Mouse (Mus musculus) midbrain, embryonic 16.5 days (tissue): ENCODE measurements around the gene Gm6588. TPM values are rescaled to one million over a fixed set of nuclear protein-coding genes. Genes with fewer than 3 reads are reported as not detected.

Source experiments
- ATAC-seq: fragments of 200-750 bp; cut with Nextera tagmentation; 2 replicates; pipeline ENCODE4 v1.8.0; 2017; ENCODE audit warnings: moderate TSS enrichment
- H3K27ac ChIP-seq: fragments of 300-500 bp; sonication (generic); 2 replicates; pipeline ENCODE4 v1.5.1; 2014; ENCODE audit warnings: mild to moderate bottlenecking, low read length, mixed read lengths
- H3K27me3 ChIP-seq: fragments of 300-500 bp; sonication (generic); 2 replicates; pipeline ENCODE4 v1.6.1; 2014; ENCODE audit warnings: low read depth, low read length, mixed read lengths; ENCODE audit not compliant: control insufficient read depth, insufficient read depth
- H3K36me3 ChIP-seq: fragments of 300-500 bp; sonication (generic); 2 replicates; pipeline ENCODE4 v1.6.1; 2014; ENCODE audit warnings: mild to moderate bottlenecking, low read length, moderate library complexity, mixed read lengths; ENCODE audit not compliant: control insufficient read depth, insufficient read depth
- H3K4me1 ChIP-seq: fragments of 300-500 bp; sonication (generic); 2 replicates; pipeline ENCODE4 v1.6.1; 2014; ENCODE audit warnings: mild to moderate bottlenecking, low read length, mixed read lengths; ENCODE audit not compliant: control insufficient read depth, insufficient read depth
- H3K4me2 ChIP-seq: fragments of 300-500 bp; sonication (generic); 2 replicates; pipeline ENCODE4 v1.6.1; 2014; ENCODE audit warnings: mild to moderate bottlenecking, low read length, mixed read lengths
- H3K4me3 ChIP-seq: fragments of 300-500 bp; sonication (generic); 2 replicates; pipeline ENCODE4 v1.5.1; 2014; ENCODE audit warnings: low read depth, mild to moderate bottlenecking, low read length, moderate library complexity, mixed read lengths
- H3K9ac ChIP-seq: fragments of 300-500 bp; sonication (generic); 2 replicates; pipeline ENCODE4 v1.6.1; 2014; ENCODE audit warnings: low read depth, low read length, mixed read lengths
- H3K9me3 ChIP-seq: fragments of 300-500 bp; sonication (generic); replicated peaks from 2 replicates; pipeline ENCODE4 v1.6.1; 2014; ENCODE audit warnings: mild to moderate bottlenecking, low read length, mixed read lengths; ENCODE audit not compliant: control insufficient read depth, poor library complexity, severe bottlenecking
- WGBS: fragments of 180-500 bp; shearing (Covaris S2); extraction: QIAGEN DNeasy Blood & Tissue Kit; methylation state at CpG from one replicate; pipeline ENCODE4 v1.1.7; 2014; 5-methylcytosine and 5-hydroxymethylcytosine counted together
- polyA plus RNA-seq: library from polyadenylated mRNA; unstranded; fragments of >200 nt; fragmentation: Nextera tagmentation; extraction: Ambion mirVana; gene quantifications from 2 replicates; pipeline ENCODE4 v1.2.1, GENCODE M21; 2015

Gene Gm6588
- polyA plus RNA-seq, 1 experiment from 2014 or later: 1.0 TPM

DNA sequence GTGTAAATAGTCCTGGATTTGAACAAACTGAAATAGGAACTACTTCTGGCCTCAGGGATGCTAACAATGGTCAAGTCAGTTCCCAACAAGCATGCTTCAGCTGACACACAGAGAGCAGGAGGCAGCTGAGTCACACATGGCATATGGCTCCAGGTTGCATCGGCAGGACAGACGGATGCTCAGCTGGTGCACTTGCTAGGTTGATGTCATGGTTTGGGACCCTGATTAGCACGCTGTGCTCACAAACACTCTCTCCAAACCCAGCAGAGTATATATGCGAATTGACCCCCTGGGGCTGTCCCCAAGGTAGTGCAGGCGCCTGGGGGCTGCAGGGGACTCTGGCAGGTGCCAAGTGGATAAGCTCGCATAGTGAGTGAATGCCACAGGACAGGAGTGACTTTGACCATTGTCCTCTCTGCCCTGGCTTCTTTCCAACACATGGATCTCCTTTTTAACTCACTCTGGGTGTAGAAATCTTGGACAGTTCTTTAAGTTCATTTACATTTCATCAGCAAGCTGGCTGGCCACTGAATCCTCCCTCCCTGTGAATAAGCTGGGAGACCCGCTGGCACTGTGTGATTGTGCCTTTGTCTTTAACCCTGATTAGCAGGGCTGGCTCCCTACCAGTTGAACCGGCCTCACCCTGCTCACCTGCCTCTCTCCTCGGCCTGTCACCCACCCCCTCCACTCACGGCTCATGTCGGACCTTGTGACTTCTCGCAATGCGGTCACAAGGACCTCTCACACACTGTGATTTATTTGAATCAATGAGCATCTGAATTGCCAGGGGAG lies 35.9 kb downstream of the Gm6588 start:
- 10% methylated on average over 13 of the region's 13 CpGs for WGBS
- ATAC-seq: no peak

DNA sequence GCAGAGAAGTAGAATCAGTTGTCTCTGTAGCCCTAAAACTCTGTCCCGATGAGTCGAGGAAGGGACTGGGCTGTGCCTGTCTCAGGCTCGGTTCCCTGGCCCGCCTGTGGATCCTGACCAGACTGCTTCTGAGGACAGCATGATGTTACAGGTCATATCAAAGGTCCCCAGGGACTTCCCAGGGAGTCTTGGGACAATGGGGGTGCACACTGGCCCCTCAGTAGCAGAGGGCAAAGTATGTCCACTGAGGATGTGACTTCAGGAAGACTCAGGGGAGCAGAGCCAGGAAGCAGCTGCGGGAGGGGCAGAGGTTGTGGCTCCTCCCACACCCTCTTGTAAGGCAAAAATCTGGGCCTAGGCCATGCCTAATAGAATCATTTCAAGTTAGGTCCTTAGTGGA lies 37.2 kb downstream of the Gm6588 start:
- 72% methylated on average over 5 of the region's 5 CpGs for WGBS
- Histone ChIP-seq H3K36me3 (no peaks in the 10 kb centered on the region), H3K4me3 (no peak overlapping the region), H3K4me2 (no peak overlapping the region), H3K27me3 (no peaks in the 10 kb centered on the region), H3K27ac (no peak overlapping the region), H3K4me1 (peaks cover 30% of the 10 kb centered on the region), H3K9me3 (no peaks in the 10 kb centered on the region), H3K9ac (no peak overlapping the region)
- ATAC-seq: no peak

More for the DNA sequence above, 35.9 kb downstream of the Gm6588 start:
- H3K27ac ChIP-seq: peak overlapping the region; percentile 66
- H3K4me2 ChIP-seq: peak overlapping the region; percentile 22
- H3K9ac ChIP-seq: peak overlapping the region; percentile 55; the same call in 1 of the 2 replicates
- H3K27me3 ChIP-seq: no peaks in the 10 kb centered on the region
- no peaks in the 10 kb centered on the region for H3K36me3 ChIP-seq
- peaks cover 36% of the 10 kb centered on the region for H3K4me1 ChIP-seq
- H3K9me3 ChIP-seq: no peaks in the 10 kb centered on the region
- no peak overlapping the region for H3K4me3 ChIP-seq

DNA sequence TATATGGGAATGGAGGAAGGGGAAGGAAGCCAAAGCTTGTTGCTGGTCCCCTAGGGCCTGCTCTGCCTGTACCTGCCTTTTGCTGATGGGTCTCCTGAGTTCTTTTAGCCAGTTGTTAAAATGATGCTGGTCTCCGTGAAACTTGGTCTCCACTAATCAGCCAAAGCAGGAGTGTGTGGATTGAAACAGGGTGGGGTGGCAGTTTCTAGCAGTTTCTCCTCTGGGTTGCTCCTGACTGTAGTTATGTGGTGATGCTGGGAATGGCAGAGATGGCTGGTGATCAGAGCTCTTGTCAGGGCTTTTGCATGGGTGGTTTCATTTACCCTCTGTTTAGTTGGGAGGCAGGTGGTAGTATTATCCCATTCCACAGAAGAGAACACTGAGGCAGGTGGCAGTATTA lies 38.3 kb downstream of the Gm6588 start:
- H3K27me3 ChIP-seq: no peaks in the 10 kb centered on the region
- no peak for ATAC-seq
- H3K4me2 ChIP-seq: no peak overlapping the region
- H3K27ac ChIP-seq: no peak overlapping the region
- 95% methylated on average over 1 of the region's 1 CpGs for WGBS
- H3K36me3 ChIP-seq: no peaks in the 10 kb centered on the region
- no peak overlapping the region for H3K4me3 ChIP-seq
- H3K4me1 ChIP-seq: peaks cover 21% of the 10 kb centered on the region
- no peak overlapping the region for H3K9ac ChIP-seq
- H3K9me3 ChIP-seq: no peaks in the 10 kb centered on the region

DNA sequence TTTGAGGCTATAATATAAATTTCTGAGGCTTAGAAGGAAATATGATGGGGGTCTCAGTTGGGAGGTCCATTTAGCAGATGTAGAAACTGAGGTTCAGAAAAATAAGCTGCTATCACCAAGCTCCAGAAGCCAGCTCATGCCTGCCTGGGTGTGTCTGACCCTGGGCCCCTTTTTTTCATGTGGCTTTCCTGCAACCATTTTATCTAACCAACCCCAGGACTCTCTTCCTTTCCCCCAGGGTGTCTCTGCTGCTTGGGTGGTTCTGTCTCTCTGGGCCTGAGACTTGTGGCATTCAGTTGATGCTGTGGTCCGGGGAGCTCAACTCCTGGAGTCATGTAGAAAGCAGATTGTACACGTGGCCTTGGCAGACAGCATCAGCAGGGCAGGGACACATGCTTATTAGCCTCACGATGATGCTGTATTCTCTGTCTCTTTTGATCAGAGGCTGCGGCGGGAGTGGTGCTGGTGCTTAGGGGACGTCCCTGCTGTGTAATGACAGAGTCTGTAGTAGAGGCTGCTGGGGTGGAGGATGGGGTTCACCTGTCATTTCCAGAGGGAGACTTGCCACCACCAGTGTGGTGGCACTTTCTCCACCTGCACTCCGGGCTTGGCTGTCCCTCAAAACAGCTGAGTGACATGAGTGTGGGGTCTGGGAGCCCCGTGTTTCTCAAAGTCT lies 39.0 kb downstream of the Gm6588 start:
- peaks cover 23% of the 10 kb centered on the region for H3K4me1 ChIP-seq
- H3K4me3 ChIP-seq: no peak overlapping the region
- WGBS: 33% methylated on average over 8 of the region's 8 CpGs
- no peak overlapping the region; the same call in 1 of the 2 replicates for H3K27ac ChIP-seq
- ATAC-seq: no peak
- H3K36me3 ChIP-seq: no peaks in the 10 kb centered on the region
- H3K9me3 ChIP-seq: no peaks in the 10 kb centered on the region
- no peak overlapping the region for H3K9ac ChIP-seq
- H3K27me3 ChIP-seq: no peaks in the 10 kb centered on the region
- no peak overlapping the region for H3K4me2 ChIP-seq

DNA sequence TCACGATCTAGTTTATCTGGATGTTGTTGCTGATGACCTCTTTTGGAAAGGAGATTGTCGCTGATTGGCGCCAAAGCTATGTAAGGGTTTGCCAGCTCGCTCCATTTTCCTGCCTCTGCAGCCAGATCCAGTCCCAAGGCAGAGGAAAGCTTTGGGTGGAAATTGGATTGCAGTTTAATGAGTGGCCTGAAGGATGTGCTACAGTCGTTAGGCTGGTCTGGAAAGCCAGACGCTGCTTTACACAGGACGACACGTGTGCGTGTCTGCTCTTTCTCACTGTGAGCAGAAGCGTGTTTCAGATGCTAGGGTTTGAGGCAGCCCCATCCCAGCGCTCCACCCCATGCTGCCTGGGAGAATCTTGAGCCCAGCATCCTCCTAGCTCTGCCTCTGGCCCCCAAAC lies 42.3 kb downstream of the Gm6588 start:
- Histone ChIP-seq H3K9me3 (no peaks in the 10 kb centered on the region), H3K27me3 (no peaks in the 10 kb centered on the region), H3K4me3 (no peak overlapping the region), H3K4me1 (peaks cover 14% of the 10 kb centered on the region; the same call in 1 of the 2 replicates), H3K36me3 (no peaks in the 10 kb centered on the region), H3K27ac (no peak overlapping the region), H3K9ac (no peak overlapping the region), H3K4me2 (no peak overlapping the region)
- 44% methylated on average over 11 of the region's 11 CpGs for WGBS
- no peak for ATAC-seq

DNA sequence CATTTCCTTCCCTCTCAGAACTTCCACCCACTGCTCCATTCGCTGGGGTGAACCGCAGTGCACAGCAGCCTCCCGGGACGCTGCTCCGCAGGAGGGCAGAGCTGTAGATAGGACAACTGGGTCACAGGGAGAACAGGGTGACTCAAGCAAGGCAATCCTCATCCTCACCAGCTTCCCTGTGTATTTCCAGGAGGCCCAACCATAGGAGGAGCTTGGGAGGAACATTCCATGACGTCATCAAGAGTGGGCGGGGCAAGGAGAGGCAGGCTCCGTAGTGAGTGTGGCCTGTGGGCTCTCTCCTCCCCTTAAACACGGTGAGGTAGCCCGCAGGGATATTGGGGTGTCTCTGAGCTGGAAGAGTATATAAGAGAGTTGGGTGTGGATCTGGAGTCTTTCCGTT lies 44.3 kb downstream of the Gm6588 start:
- Histone ChIP-seq H3K4me1 (peaks cover 23% of the 10 kb centered on the region), H3K36me3 (no peaks in the 10 kb centered on the region), H3K4me2 (no peak overlapping the region), H3K9ac (no peak overlapping the region), H3K4me3 (no peak overlapping the region), H3K27ac (peak overlapping the region; percentile 60; the same call in 1 of the 2 replicates), H3K27me3 (no peaks in the 10 kb centered on the region), H3K9me3 (no peaks in the 10 kb centered on the region)
- WGBS: 28% methylated on average over 11 of the region's 11 CpGs
- no peak for ATAC-seq

DNA sequence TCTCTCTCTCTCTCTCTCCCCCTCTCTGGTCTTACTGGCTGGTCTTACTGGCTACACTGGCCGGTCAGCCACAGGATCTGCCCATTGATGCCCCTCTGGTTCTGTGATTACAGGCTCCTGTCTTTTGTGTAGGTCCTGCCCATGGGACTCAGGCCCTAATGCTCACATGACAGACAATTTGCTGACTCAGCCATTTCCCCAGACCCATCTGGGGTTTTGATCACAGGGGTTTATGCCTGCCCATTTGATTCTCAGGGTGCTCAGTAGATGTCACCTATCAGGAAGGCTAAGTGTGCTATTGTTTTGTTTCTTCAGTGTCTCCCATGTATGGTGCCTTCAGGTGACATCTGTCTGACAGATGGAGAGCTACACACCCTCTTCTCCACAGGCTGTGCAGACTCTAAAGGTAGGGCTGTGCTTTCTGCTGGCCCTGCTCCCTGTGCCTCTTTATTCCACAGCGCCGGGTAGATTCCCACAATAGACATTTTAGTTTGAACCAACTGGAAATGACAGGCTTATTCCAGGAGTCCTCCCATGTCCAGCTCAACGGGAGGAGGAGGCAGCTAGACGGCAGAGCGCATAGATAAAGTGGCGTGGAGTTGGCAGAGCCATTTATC lies 47.6 kb downstream of the Gm6588 start:
- Histone ChIP-seq H3K36me3 (no peaks in the 10 kb centered on the region), H3K27ac (peak overlapping the region; percentile 24; the same call in 1 of the 2 replicates), H3K4me1 (peaks cover 53% of the 10 kb centered on the region), H3K9ac (no peak overlapping the region), H3K9me3 (no peaks in the 10 kb centered on the region), H3K4me3 (no peak overlapping the region), H3K27me3 (no peaks in the 10 kb centered on the region), H3K4me2 (no peak overlapping the region)
- 62% methylated on average over 7 of the region's 7 CpGs for WGBS
- ATAC-seq: no peak

DNA sequence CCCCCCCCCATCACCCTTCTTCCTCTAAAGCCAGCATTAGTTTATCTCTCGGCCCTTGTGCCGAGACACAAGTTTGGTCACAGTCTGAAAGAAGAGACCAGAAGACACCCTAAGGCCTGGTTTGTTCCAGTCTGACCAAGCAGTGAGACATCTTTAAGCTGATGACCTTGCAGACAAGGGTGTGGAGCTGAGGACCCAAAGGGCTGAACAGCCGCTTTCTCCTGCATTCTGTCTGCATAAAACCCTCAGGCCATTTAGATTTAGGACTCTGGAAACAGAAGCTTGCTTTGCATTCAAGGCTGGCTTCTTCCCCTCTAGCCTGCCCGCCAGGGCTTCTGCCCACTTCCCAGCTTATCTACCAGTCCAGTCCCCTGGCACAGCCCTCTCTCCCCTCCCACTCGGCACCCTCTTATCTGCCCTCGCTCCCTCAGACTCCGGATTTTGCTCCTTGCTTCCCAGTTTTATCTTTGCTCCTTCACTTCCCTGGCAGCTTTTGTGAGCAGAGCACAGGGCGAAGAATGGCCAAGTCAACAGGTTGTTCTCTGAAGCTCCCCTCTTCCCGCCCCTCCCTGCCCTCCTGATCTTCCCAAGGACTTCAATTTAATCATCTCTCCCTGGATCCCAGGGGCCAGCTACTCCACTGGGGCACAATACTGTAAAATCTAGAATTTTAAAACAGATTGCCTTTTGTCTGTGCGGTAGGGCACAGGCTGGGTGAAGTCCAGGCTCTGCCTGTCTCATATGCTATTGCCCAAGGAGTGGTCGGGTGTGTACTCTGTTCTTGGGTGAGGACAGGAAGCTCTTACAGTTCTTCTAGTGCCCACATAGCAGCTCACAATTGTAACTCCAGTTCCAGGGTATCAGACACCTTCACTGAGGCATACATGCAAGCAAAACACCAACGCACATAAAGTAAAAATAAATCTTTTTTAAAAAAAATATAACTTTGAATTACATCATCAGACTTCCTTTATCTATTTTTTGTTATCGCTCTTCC lies 50.0 kb downstream of the Gm6588 start:
- no peak overlapping the region for H3K4me2 ChIP-seq
- H3K4me3 ChIP-seq: no peak overlapping the region
- no peaks in the 10 kb centered on the region for H3K9me3 ChIP-seq
- no peak for ATAC-seq
- H3K27me3 ChIP-seq: no peaks in the 10 kb centered on the region
- no peak overlapping the region for H3K9ac ChIP-seq
- no peaks in the 10 kb centered on the region for H3K36me3 ChIP-seq
- H3K27ac ChIP-seq: peak overlapping the region; percentile 35; the same call in 1 of the 2 replicates
- H3K4me1 ChIP-seq: peaks cover 46% of the 10 kb centered on the region
- 67% methylated on average over 13 of the region's 13 CpGs for WGBS
